8 mouse cellular contexts compared by ENCODE assay signal in genomic region chr17:34024861-34025755, GRCm38 (mm10). TPM values are rescaled to one million over a fixed set of nuclear protein-coding genes. Genes with fewer than 3 reads are reported as not detected.
DNase-seq lines count a peak whose midpoint lies in the region; ATAC-seq and TF ChIP-seq lines count a peak whose summit lies in the region.

No protein-coding gene starts in this region.

- H3K79me2 ChIP-seq in heart, adult 2 months (replicated peaks; ENCODE audit: control insufficient read depth, insufficient read depth, low read length) = no peaks in the 10 kb centered on the region

- WGBS in heart, adult 2 months = 1% methylated on average over 54 of the region's 57 CpGs
- WGBS in embryonic facial prominence, embryonic 10.5 days = under 1% methylated on average over 57 of the region's 57 CpGs
- WGBS in intestine, embryonic 14.5 days = 1% methylated on average over 51 of the region's 57 CpGs
- WGBS in midbrain, embryonic 16.5 days = under 1% methylated on average over 56 of the region's 57 CpGs

- H3K4me1 ChIP-seq in heart, adult 2 months (ENCODE audit: control insufficient read depth, insufficient read depth, low read length) = peaks cover 8% of the 10 kb centered on the region
- peaks cover 5 to 33% of the 10 kb centered on the region in 2 experiments for H3K4me1 ChIP-seq in ES-E14 (ENCODE audit: control insufficient read depth in 2 of 2, insufficient read depth in 2 of 2, low read length in 2 of 2, poor library complexity in 1 of 2)
- peaks cover 74% of the 10 kb centered on the region for H3K4me1 ChIP-seq in embryonic facial prominence, embryonic 10.5 days
- H3K4me1 ChIP-seq in intestine, embryonic 14.5 days (replicated peaks; ENCODE audit: control insufficient read depth, insufficient read depth, low read length) = peaks cover 39% of the 10 kb centered on the region
- H3K4me1 ChIP-seq in midbrain, embryonic 16.5 days (ENCODE audit: control insufficient read depth, insufficient read depth, low read length) = peaks cover 50% of the 10 kb centered on the region

- peak overlapping the region; percentile 98 for H3K9ac ChIP-seq in heart, adult 2 months (ENCODE audit: low read depth, low read length)
- peak overlapping the region; percentile 88 for H3K9ac ChIP-seq in ES-E14 (ENCODE audit: insufficient read depth, low read depth, low read length, poor library complexity, severe bottlenecking)
- peak overlapping the region; percentile 84 for H3K9ac ChIP-seq in intestine, embryonic 14.5 days (ENCODE audit: low read length)
- H3K9ac ChIP-seq in midbrain, embryonic 16.5 days (ENCODE audit: low read depth, low read length) = peak overlapping the region; percentile 92

- TF ChIP-seq POLR2A in heart, adult 2 months (IDR thresholded peaks at IDR 0.05; ENCODE audit: insufficient read depth, low read depth, low read length) = no peak

- H3K27me3 ChIP-seq in heart, adult 2 months (ENCODE audit: control insufficient read depth, insufficient read depth, low read length) = no peaks in the 10 kb centered on the region
- H3K27me3 ChIP-seq in embryonic facial prominence, embryonic 10.5 days (replicated peaks; ENCODE audit: low read depth, poor library complexity, severe bottlenecking) = no peaks in the 10 kb centered on the region
- no peaks in the 10 kb centered on the region for H3K27me3 ChIP-seq in intestine, embryonic 14.5 days (replicated peaks; ENCODE audit: control insufficient read depth, insufficient read depth, low read length)
- no peaks in the 10 kb centered on the region for H3K27me3 ChIP-seq in midbrain, embryonic 16.5 days (ENCODE audit: control insufficient read depth, insufficient read depth, low read depth, low read length)

- in situ Hi-C loops in ES-E14 (cut with MboI; ENCODE audit: low sequenced_read_pairs in 2 of 2, unreplicated experiment in 2 of 2) = no loop called here

- no peak for TF ChIP-seq EP300 in heart, adult 2 months (IDR thresholded peaks at IDR 0.05; ENCODE audit: insufficient read depth, low read depth, low read length)

- DNase-seq in heart, adult 2 months = no peak
- no peak for DNase-seq in heart, postnatal 36 days
- no peak for DNase-seq in ES-E14 (ENCODE audit: low read depth, low spot score)
- peak; percentile 68 for DNase-seq in embryonic facial prominence, embryonic 10.5 days (ENCODE audit: low spot score)
- no peak for DNase-seq in intestine, embryonic 14.5 days (ENCODE audit: low spot score)
- DNase-seq in spleen, postnatal 14 days (ENCODE audit: low spot score in 2 of 2) = no peak
- DNase-seq in right cerebral cortex, postnatal 25 days = no peak

- 0 out of 2 replicates have a peak, but pooled peaks have one; percentile 0 for ATAC-seq in intestine, embryonic 14.5 days (replicated peaks; ENCODE audit: low FRiP score, low TSS enrichment, low read depth)
- ATAC-seq in midbrain, embryonic 16.5 days = peak; percentile 2

- peak overlapping the region; percentile 78 for H3K4me3 ChIP-seq in heart, adult 2 months
- peak overlapping the region; percentile 84 to 90 for H3K4me3 ChIP-seq in ES-E14 (ENCODE audit: insufficient read depth in 1 of 2, low read depth in 1 of 2, low read length in 2 of 2, poor library complexity in 1 of 2, severe bottlenecking in 1 of 2)
- H3K4me3 ChIP-seq in embryonic facial prominence, embryonic 10.5 days = peak overlapping the region; percentile 96
- H3K4me3 ChIP-seq in intestine, embryonic 14.5 days (ENCODE audit: low read depth, low read length) = peak overlapping the region; percentile 63
- peak overlapping the region; percentile 92 for H3K4me3 ChIP-seq in midbrain, embryonic 16.5 days (ENCODE audit: low read depth, low read length)

- peak overlapping the region; percentile 98 for H3K27ac ChIP-seq in heart, adult 2 months
- peak overlapping the region; percentile 8; the same call in 1 of the 2 replicates for H3K27ac ChIP-seq in ES-E14 (ENCODE audit: insufficient read depth, low read depth, low read length, poor library complexity, severe bottlenecking)
- peak overlapping the region; percentile 97 for H3K27ac ChIP-seq in embryonic facial prominence, embryonic 10.5 days (replicated peaks)
- peak overlapping the region; percentile 87 for H3K27ac ChIP-seq in intestine, embryonic 14.5 days (ENCODE audit: low read depth)
- peak overlapping the region; percentile 99 for H3K27ac ChIP-seq in midbrain, embryonic 16.5 days (ENCODE audit: low read length)

- no peak for TF ChIP-seq CTCF in heart, adult 2 months (IDR thresholded peaks at IDR 0.05)

- H3K9me3 ChIP-seq in ES-E14 (ENCODE audit: control insufficient read depth, insufficient read depth, low read depth, low read length) = peaks cover 3% of the 10 kb centered on the region; the same call in 1 of the 2 replicates
- H3K9me3 ChIP-seq in embryonic facial prominence, embryonic 10.5 days = peaks cover 9% of the 10 kb centered on the region
- H3K9me3 ChIP-seq in intestine, embryonic 14.5 days (ENCODE audit: control insufficient read depth, low read length) = 0 out of 2 replicates have a peak, but pooled peaks cover 1% of the 10 kb centered on the region
- no peaks in the 10 kb centered on the region for H3K9me3 ChIP-seq in midbrain, embryonic 16.5 days (replicated peaks; ENCODE audit: control insufficient read depth, low read length, poor library complexity, severe bottlenecking)

- peak overlapping the region; percentile 81 for H3K4me2 ChIP-seq in intestine, embryonic 14.5 days (ENCODE audit: low read length)
- peak overlapping the region; percentile 97 for H3K4me2 ChIP-seq in midbrain, embryonic 16.5 days (ENCODE audit: low read length)

- intact Hi-C loops in heart, adult 2 months (cut with DNase I) = no loop called here
- intact Hi-C loops in heart, postnatal 36 days (cut with DNase I) = no loop called here

- peaks cover under 1% of the 10 kb centered on the region; the same call in 1 of the 2 replicates for H3K36me3 ChIP-seq in heart, adult 2 months (ENCODE audit: control insufficient read depth, insufficient read depth, low read length)
- H3K36me3 ChIP-seq in ES-E14 (ENCODE audit: control insufficient read depth, insufficient read depth, low read length, poor library complexity, severe bottlenecking) = peaks cover 30% of the 10 kb centered on the region
- H3K36me3 ChIP-seq in embryonic facial prominence, embryonic 10.5 days (replicated peaks) = peaks cover 58% of the 10 kb centered on the region
- H3K36me3 ChIP-seq in intestine, embryonic 14.5 days (ENCODE audit: control insufficient read depth, insufficient read depth, low read length) = peaks cover 39% of the 10 kb centered on the region
- H3K36me3 ChIP-seq in midbrain, embryonic 16.5 days (ENCODE audit: control insufficient read depth, insufficient read depth, low read length) = peaks cover 16% of the 10 kb centered on the region

TF ChIP-seq in ES-E14, 5 proteins besides CTCF, POLR2A, EP300 and RAD21 (continues in another document):
- TF ChIP-seq HCFC1 (IDR thresholded peaks at IDR 0.05; ENCODE audit: borderline replicate concordance, insufficient read depth, low read length) (no peak), ZC3H11A (IDR thresholded peaks at IDR 0.05; ENCODE audit: borderline replicate concordance, low read depth, low read length) (no peak), CHD2 (IDR thresholded peaks at IDR 0.05; ENCODE audit: low read depth, low read length) (no peak), ZNF384 (IDR thresholded peaks at IDR 0.05; ENCODE audit: low read depth, low read length) (no peak)

RNA-seq across cellular contexts. Expression of gene Ring1, which starts 0.6 kb away (rescaled TPM):
- 10 to 100 TPM; 13.0 to 13.1 TPM for total RNA-seq in heart, adult 2 months (2021)
- polyA plus RNA-seq in heart, adult 2 months (2012; rRNA removed) = 18.6 and 20.8 TPM in 2 replicates
- total RNA-seq in heart, postnatal 36 days (2021) = 10 to 100 TPM; 14.0 to 15.1 TPM
- 5.6 and 8.9 TPM in 2 replicates for total RNA-seq in ES-E14 (2012; rRNA removed)
- 11.0 and 11.6 TPM in 2 replicates for polyA plus RNA-seq in embryonic facial prominence, embryonic 10.5 days (2016; fragmentation: Nextera tagmentation; extraction: Ambion mirVana)
- 4.4 and 5.9 TPM in 2 replicates for polyA plus RNA-seq in intestine, embryonic 14.5 days (2014; fragmentation: Nextera tagmentation; extraction: Ambion mirVana)
- polyA plus RNA-seq in midbrain, embryonic 16.5 days (2015; fragmentation: Nextera tagmentation; extraction: Ambion mirVana) = 17.9 and 18.2 TPM in 2 replicates

RNA-seq across cellular contexts. Expression of gene H2-Ke6, which starts 2.8 kb away (rescaled TPM):
- total RNA-seq in heart, adult 2 months (2021) = 100 to 1,000 TPM; 112 to 138 TPM
- 87.0 and 91.6 TPM in 2 replicates for polyA plus RNA-seq in heart, adult 2 months (2012; rRNA removed)
- total RNA-seq in heart, postnatal 36 days (2021) = 100 to 1,000 TPM; 107 to 121 TPM
- total RNA-seq in ES-E14 (2012; rRNA removed) = 15.5 and 27.7 TPM in 2 replicates
- polyA plus RNA-seq in embryonic facial prominence, embryonic 10.5 days (2016; fragmentation: Nextera tagmentation; extraction: Ambion mirVana) = 41.4 and 44.8 TPM in 2 replicates
- 49.7 and 53.6 TPM in 2 replicates for polyA plus RNA-seq in intestine, embryonic 14.5 days (2014; fragmentation: Nextera tagmentation; extraction: Ambion mirVana)
- polyA plus RNA-seq in midbrain, embryonic 16.5 days (2015; fragmentation: Nextera tagmentation; extraction: Ambion mirVana) = 60.1 and 61.3 TPM in 2 replicates

RNA-seq across cellular contexts. Expression of gene Slc39a7, which starts 6.4 kb away (rescaled TPM):
- total RNA-seq in heart, adult 2 months (2021) = 10 to 100 TPM; 76.0 to 79.8 TPM
- polyA plus RNA-seq in heart, adult 2 months (2012; rRNA removed) = 64.0 and 72.5 TPM in 2 replicates
- 10 to 100 TPM; 56.9 to 60.7 TPM for total RNA-seq in heart, postnatal 36 days (2021)
- 253 and 394 TPM in 2 replicates for total RNA-seq in ES-E14 (2012; rRNA removed)
- 167 and 177 TPM in 2 replicates for polyA plus RNA-seq in embryonic facial prominence, embryonic 10.5 days (2016; fragmentation: Nextera tagmentation; extraction: Ambion mirVana)
- 86.4 and 89.5 TPM in 2 replicates for polyA plus RNA-seq in intestine, embryonic 14.5 days (2014; fragmentation: Nextera tagmentation; extraction: Ambion mirVana)
- polyA plus RNA-seq in midbrain, embryonic 16.5 days (2015; fragmentation: Nextera tagmentation; extraction: Ambion mirVana) = 163 and 175 TPM in 2 replicates

RNA-seq across cellular contexts. Expression of gene Rxrb, which starts 6.5 kb away (rescaled TPM):
- total RNA-seq in heart, adult 2 months (2021) = 10 to 100 TPM; 39.1 to 42.4 TPM
- polyA plus RNA-seq in heart, adult 2 months (2012; rRNA removed) = 38.8 and 41.3 TPM in 2 replicates
- 10 to 100 TPM; 39.8 to 41.8 TPM for total RNA-seq in heart, postnatal 36 days (2021)
- total RNA-seq in ES-E14 (2012; rRNA removed) = 52.4 and 79.2 TPM in 2 replicates
- polyA plus RNA-seq in embryonic facial prominence, embryonic 10.5 days (2016; fragmentation: Nextera tagmentation; extraction: Ambion mirVana) = 44.7 and 47.9 TPM in 2 replicates
- polyA plus RNA-seq in intestine, embryonic 14.5 days (2014; fragmentation: Nextera tagmentation; extraction: Ambion mirVana) = 21.5 and 28.5 TPM in 2 replicates
- polyA plus RNA-seq in midbrain, embryonic 16.5 days (2015; fragmentation: Nextera tagmentation; extraction: Ambion mirVana) = 54.0 and 55.9 TPM in 2 replicates

RNA-seq across cellular contexts. Expression of gene Col11a2, which starts 14.1 kb away (rescaled TPM):
- 1 to 10 TPM in 1 of 2 experiments, under 1 TPM in 1; 0.89 to 1.8 TPM for total RNA-seq in heart, adult 2 months (2021)
- polyA plus RNA-seq in heart, adult 2 months (2012; rRNA removed) = 0.98 and 1.7 TPM in 2 replicates
- 1 to 10 TPM in 1 of 2 experiments, under 1 TPM in 1; 0.98 to 1.9 TPM for total RNA-seq in heart, postnatal 36 days (2021)
- 1.3 and 1.4 TPM in 2 replicates for total RNA-seq in ES-E14 (2012; rRNA removed)
- polyA plus RNA-seq in embryonic facial prominence, embryonic 10.5 days (2016; fragmentation: Nextera tagmentation; extraction: Ambion mirVana) = 1.0 and 1.2 TPM in 2 replicates
- 0.44 and 0.66 TPM in 2 replicates for polyA plus RNA-seq in intestine, embryonic 14.5 days (2014; fragmentation: Nextera tagmentation; extraction: Ambion mirVana)
- 3.6 and 4.4 TPM in 2 replicates for polyA plus RNA-seq in midbrain, embryonic 16.5 days (2015; fragmentation: Nextera tagmentation; extraction: Ambion mirVana)

Comparison
In these comparisons a context has a peak if more than half of its experiments do, and no peak if none do; other contexts are left out.
1. H3K27ac ChIP-seq: peak in every context shown above with its lines; median percentile 99 in midbrain, embryonic 16.5 days; 98 in heart, adult 2 months; 97 in embryonic facial prominence, embryonic 10.5 days; 87 in intestine, embryonic 14.5 days; 8 in ES-E14.